Mouse (Mus musculus): Measurements from ENCODE around the gene Bcl6. TPM values are rescaled to one million over a fixed set of nuclear protein-coding genes. Genes with fewer than 3 reads are reported as not detected.
A peak's percentile ranks its signal among the peaks of the same experiment; 100 is the strongest.

Gene Bcl6
- polyA plus RNA-seq, 1 experiment, result 47.5 TPM

DNA sequence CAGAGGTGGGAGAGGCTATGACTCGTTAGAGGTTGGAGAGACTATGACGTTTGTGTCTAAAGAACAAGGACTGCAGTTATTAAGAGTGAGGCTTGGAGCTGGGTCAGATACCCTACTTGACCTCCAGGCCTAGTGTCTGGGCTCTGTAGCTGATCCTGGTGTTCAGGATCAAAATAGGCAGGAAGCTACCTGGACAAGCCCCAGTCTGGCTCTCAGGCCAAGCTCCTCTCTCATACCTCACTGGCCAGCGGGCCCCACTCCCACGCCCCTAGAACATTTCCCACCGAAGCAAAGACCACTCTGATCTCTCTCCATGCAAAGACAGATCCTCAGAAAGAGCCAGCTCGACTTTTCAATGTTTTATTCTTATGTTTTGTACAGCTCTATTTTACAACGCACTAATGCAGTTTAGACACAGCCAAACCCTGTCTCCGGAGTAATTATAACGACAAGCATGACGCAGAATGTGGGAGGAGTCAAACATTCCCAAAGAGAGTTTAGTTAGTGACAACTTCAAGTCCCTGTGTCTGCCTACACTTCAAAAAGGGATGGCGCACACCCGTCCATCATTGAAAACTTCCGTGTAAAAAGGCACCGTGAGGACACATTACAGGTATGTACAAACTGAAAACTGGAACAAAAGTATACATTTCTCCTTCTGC lies 23.8 kb downstream of the Bcl6 start:
- Histone ChIP-seq H3K4me1 (ENCODE audit: control insufficient read depth, insufficient read depth, low read length) (no peaks in the 10 kb centered on the region), H3K27ac (ENCODE audit: insufficient read depth, low read depth, low read length) (no peak overlapping the region), H3K4me3 (ENCODE audit: insufficient read depth, low read length) (no peak overlapping the region)
- TF ChIP-seq CTCF (IDR thresholded peaks at IDR 0.05; ENCODE audit: low read depth, low read length) (no peak), POLR2A (IDR thresholded peaks at IDR 0.05; ENCODE audit: borderline replicate concordance, low read depth, low read length) (no peak)

DNA sequence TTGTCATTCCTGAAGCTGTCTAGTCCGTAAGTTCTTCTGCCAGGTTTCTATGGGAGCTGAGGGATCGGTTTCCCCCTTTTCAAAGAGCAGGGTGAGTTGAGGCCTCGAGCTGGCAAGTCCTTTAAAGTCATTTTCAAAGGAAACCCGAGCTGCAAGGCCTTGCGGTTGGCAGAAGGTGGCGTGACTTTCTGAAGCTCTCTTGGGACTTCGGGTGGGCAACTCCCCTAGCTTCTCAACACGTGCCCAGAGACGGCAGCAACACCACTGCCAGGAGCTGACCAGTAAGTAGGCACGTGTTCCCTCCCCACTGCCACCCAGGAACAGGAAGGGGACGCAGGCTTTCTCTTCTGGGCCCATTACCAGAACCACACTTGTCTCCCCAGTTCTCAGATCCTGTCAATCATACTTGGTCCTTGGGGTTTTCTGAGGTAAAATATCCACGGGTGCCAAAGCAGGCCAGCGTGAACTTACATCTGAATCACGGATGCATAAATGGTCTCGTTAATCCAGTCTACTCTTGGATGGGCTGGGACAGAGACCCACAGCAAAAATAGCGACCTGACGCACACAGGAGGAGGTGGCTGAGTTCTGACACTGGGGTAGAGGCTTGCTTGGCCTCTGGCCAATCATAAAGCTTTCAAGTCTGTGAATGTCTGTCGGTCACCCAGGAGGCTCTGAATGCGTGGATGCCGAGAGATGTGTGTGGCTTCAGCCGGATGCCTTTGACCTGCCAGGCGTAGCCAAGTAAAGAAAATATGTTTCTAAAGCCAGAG lies 24.6 kb downstream of the Bcl6 start:
- Histone ChIP-seq H3K4me3 (ENCODE audit: insufficient read depth, low read length) (no peak overlapping the region), H3K4me1 (ENCODE audit: control insufficient read depth, insufficient read depth, low read length) (peaks cover 6% of the 10 kb centered on the region), H3K27ac (ENCODE audit: insufficient read depth, low read depth, low read length) (no peak overlapping the region)
- no peak for TF ChIP-seq CTCF (IDR thresholded peaks at IDR 0.05; ENCODE audit: low read depth, low read length)
- TF ChIP-seq POLR2A (IDR thresholded peaks at IDR 0.05; ENCODE audit: borderline replicate concordance, low read depth, low read length), result no peak

GRCm38 (mm10) chr16:23962401-23962800 lies 26.3 kb downstream of the Bcl6 start:
- peak; percentile 12; the same call in 1 of the 2 replicates for TF ChIP-seq CTCF (IDR thresholded peaks at IDR 0.05; ENCODE audit: low read depth, low read length)
- no peak for TF ChIP-seq POLR2A (IDR thresholded peaks at IDR 0.05; ENCODE audit: borderline replicate concordance, low read depth, low read length)

DNA sequence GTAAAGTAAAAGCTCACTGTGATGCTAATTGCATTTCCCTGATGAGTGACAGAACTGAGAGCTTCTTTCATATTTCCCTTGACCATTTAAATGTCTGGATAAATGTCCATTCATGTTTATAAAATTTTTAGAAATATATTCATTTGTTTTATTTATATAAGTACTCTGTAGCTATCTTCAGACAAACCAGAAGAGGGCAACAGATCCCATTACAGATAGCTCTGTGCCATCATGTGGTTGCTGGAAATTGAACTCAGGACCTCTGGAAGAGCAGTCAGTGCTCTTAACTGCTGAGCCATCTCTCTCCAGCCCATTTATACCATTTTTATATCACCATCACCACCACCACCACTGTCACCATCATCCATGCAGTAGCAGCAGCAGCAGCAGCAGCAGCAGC lies 29.7 kb downstream of the Bcl6 start:
- Histone ChIP-seq H3K4me3 (ENCODE audit: insufficient read depth, low read length) (no peak overlapping the region), H3K4me1 (ENCODE audit: control insufficient read depth, insufficient read depth, low read length) (peaks cover 11% of the 10 kb centered on the region), H3K27ac (ENCODE audit: insufficient read depth, low read depth, low read length) (no peak overlapping the region; the same call in 1 of the 2 replicates)
- TF ChIP-seq CTCF (IDR thresholded peaks at IDR 0.05; ENCODE audit: low read depth, low read length) (no peak), POLR2A (IDR thresholded peaks at IDR 0.05; ENCODE audit: borderline replicate concordance, low read depth, low read length) (no peak)

More at GRCm38 (mm10) chr16:23962401-23962800, 26.3 kb downstream of the Bcl6 start:
- Histone ChIP-seq H3K27ac (ENCODE audit: insufficient read depth, low read depth, low read length) (no peak overlapping the region), H3K4me1 (ENCODE audit: control insufficient read depth, insufficient read depth, low read length) (peaks cover 11% of the 10 kb centered on the region), H3K4me3 (ENCODE audit: insufficient read depth, low read length) (no peak overlapping the region)

- peaks cover 4% of the 10 kb centered on the region for H3K4me1 ChIP-seq (ENCODE audit: control insufficient read depth, insufficient read depth, low read length)
- no peak overlapping the region for H3K4me3 ChIP-seq (ENCODE audit: insufficient read depth, low read length)
- no peak overlapping the region for H3K27ac ChIP-seq (ENCODE audit: insufficient read depth, low read depth, low read length)
- TF ChIP-seq POLR2A (IDR thresholded peaks at IDR 0.05; ENCODE audit: borderline replicate concordance, low read depth, low read length), result no peak
- no peak for TF ChIP-seq CTCF (IDR thresholded peaks at IDR 0.05; ENCODE audit: low read depth, low read length)
Measured at GRCm38 (mm10) chr16:23953959-23954260, 34.7 kb downstream of the Bcl6 start.

DNA sequence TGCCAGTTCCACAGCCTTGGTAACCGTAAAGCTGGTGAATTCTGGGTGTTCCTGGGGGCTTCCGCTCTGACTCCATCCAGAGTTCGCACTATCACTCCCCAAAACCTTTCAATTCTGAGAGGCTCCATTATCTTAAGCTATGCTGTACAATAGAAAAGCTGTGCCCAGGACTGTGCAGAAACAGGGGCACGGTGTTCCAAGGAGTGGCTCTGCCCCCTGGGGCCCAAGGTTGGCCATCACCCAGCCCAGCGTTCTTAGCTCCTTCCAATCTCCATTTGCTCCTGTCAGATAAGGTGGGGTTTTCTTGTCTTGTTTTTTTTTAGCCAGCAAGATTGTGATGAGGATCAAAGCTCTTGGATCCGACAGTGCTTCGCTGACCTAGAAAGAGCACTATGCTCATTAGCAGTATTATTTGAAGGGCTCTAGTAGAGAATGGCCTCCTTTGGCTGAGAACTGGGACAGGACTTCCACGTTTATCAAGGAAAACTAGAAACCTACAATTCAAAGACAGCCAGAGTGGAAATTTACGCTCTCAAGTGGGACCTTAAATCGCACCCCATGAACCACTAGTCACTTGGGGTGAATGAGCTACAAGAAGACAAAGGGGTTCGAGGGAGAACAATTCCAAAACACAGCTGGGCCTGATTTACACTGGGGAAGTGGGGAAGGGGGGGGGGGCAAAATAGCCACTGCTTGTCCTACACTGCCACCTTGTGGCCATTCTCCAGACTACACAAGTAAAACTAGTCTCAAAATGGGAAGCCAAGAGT lies 35.3 kb downstream of the Bcl6 start:
- no peak overlapping the region for H3K4me3 ChIP-seq (ENCODE audit: insufficient read depth, low read length)
- TF ChIP-seq POLR2A (IDR thresholded peaks at IDR 0.05; ENCODE audit: borderline replicate concordance, low read depth, low read length) (no peak), CTCF (IDR thresholded peaks at IDR 0.05; ENCODE audit: low read depth, low read length) (peak; percentile 53)
- H3K4me1 ChIP-seq (ENCODE audit: control insufficient read depth, insufficient read depth, low read length), result peaks cover 2% of the 10 kb centered on the region
- no peak overlapping the region for H3K27ac ChIP-seq (ENCODE audit: insufficient read depth, low read depth, low read length)

GRCm38 (mm10) chr16:23952101-23952727 lies 36.4 kb downstream of the Bcl6 start:
- no peak overlapping the region for H3K27ac ChIP-seq (ENCODE audit: insufficient read depth, low read depth, low read length)
- no peak overlapping the region for H3K4me3 ChIP-seq (ENCODE audit: insufficient read depth, low read length)
- TF ChIP-seq CTCF (IDR thresholded peaks at IDR 0.05; ENCODE audit: low read depth, low read length), result no peak
- no peak for TF ChIP-seq POLR2A (IDR thresholded peaks at IDR 0.05; ENCODE audit: borderline replicate concordance, low read depth, low read length)
- H3K4me1 ChIP-seq (ENCODE audit: control insufficient read depth, insufficient read depth, low read length), result no peaks in the 10 kb centered on the region

DNA sequence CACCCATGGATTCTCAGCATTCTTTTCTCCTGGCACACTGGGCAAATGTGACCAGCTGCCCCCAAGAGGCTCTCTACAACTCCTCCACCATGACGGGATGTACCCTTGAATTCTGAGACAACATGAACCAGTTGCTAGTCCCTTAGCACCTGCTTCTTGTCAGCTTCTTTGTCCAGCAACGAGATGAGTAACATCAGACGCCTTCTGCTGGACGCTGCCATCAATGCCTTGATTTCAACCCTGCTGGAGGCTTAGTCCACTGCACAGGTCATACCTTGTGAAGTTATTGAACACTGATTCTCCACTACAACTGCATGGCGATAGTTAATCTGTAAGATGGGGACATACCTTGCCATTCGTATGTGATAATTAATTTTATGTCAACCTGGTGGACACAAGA lies 41.0 kb downstream of the Bcl6 start:
- Histone ChIP-seq H3K27ac (ENCODE audit: insufficient read depth, low read depth, low read length) (no peak overlapping the region), H3K4me1 (ENCODE audit: control insufficient read depth, insufficient read depth, low read length) (no peaks in the 10 kb centered on the region), H3K4me3 (ENCODE audit: insufficient read depth, low read length) (no peak overlapping the region)
- TF ChIP-seq POLR2A (IDR thresholded peaks at IDR 0.05; ENCODE audit: borderline replicate concordance, low read depth, low read length) (no peak), CTCF (IDR thresholded peaks at IDR 0.05; ENCODE audit: low read depth, low read length) (no peak)

GRCm38 (mm10) chr16:23944801-23945200 lies 43.9 kb downstream of the Bcl6 start:
- no peak for TF ChIP-seq POLR2A (IDR thresholded peaks at IDR 0.05; ENCODE audit: borderline replicate concordance, low read depth, low read length)
- TF ChIP-seq CTCF (IDR thresholded peaks at IDR 0.05; ENCODE audit: low read depth, low read length), result no peak
- Histone ChIP-seq H3K4me3 (ENCODE audit: insufficient read depth, low read length) (no peak overlapping the region), H3K4me1 (ENCODE audit: control insufficient read depth, insufficient read depth, low read length) (no peaks in the 10 kb centered on the region), H3K27ac (ENCODE audit: insufficient read depth, low read depth, low read length) (no peak overlapping the region)

Data from bone marrow macrophage, adult 2 months (primary cell).